Mouse (Mus musculus) macrophage (primary cell): ENCODE measurements around the gene Tmem243. TPM values are rescaled to one million over a fixed set of nuclear protein-coding genes. Genes with fewer than 3 reads are reported as not detected.

Source experiments
- H3K27ac ChIP-seq: fragments of 350-480 bp; formaldehyde crosslinking; 2 replicates; pipeline ENCODE4 v1.9.0; 2021
- H3K36me3 ChIP-seq: fragments of 350-480 bp; formaldehyde crosslinking; 2 replicates; pipeline ENCODE4 v1.9.0; 2021; ENCODE audit errors: inconsistent target
- H3K4me3 ChIP-seq: fragments of 350-480 bp; formaldehyde crosslinking; 2 replicates; pipeline ENCODE4 v1.9.0; 2021; ENCODE audit errors: inconsistent target
- H3K79me2 ChIP-seq: fragments of 350-480 bp; formaldehyde crosslinking; 2 replicates; pipeline ENCODE4 v1.9.0; 2021; ENCODE audit errors: inconsistent target
- WGBS: methylation state at CpG from one replicate; pipeline ENCODE4 v1.1.7; 2026; ENCODE audit warnings: inconsistent platforms; ENCODE audit not compliant: missing documents; 5-methylcytosine and 5-hydroxymethylcytosine counted together
- polyA plus RNA-seq: library from polyadenylated mRNA; stranded (reverse); fragments of 250-400 nt; gene quantifications from 3 replicates; pipeline ENCODE4 v1.2.4, GENCODE M21; 2018; ENCODE audit warnings: inconsistent platforms

Gene Tmem243
- polyA plus RNA-seq, 1 experiment from 2014 or later: 44.4 TPM

DNA sequence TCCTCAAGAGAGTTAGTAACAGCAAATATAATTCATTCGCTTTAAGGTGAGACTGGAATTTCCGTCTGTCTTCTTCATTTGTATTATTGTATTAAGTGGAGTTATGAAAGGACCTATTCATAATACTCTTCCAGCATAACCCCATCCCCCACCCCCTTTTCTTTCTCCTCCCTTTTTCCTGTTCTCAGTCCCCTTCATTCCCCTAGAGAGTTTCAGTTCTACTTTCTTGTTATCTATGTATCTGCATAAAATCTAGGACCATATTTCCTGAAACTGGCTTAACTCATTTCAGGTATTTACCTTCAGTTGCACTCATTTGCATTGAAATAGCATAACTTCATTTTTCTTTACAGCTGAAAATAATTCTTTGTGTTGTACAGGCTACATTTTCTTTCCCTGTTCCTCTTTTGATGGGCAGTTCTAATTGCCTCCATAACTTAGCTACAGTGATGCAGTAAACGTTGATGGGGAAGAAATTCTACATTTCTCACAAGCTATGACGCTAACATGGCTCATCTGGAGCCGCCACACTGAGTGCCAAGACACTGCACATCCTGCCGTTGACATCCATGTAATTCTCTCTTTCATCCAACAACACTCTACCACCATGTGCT, 9.9 kb upstream of the Tmem243 start:
- H3K79me2 ChIP-seq: no peaks in the 10 kb centered on the region
- WGBS: 81% methylated on average over 6 of the region's 6 CpGs
- no peak overlapping the region for H3K27ac ChIP-seq
- no peaks in the 10 kb centered on the region for H3K36me3 ChIP-seq
- H3K4me3 ChIP-seq: no peak overlapping the region

DNA sequence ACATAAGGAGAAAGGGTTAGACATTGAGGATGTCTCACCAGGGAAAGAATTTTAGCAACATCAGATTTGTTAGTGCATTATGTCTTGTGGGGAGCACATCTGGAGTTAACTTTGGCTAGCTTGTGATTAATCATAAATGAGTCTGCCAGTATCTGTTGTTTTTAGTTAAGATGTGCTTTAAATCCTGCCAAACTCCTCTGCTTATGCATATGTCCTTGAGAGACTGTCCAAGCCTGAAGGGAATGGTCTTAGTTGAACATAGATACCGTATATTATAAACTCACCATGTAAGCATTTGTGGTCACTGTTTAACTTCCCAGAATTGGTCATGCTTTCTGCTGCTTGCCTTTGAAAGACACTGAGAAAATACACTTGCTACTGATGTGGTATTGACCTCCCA, 7.8 kb upstream of the Tmem243 start:
- no peaks in the 10 kb centered on the region for H3K79me2 ChIP-seq
- no peak overlapping the region for H3K4me3 ChIP-seq
- 50% methylated on average over 1 of the region's 1 CpGs for WGBS
- no peak overlapping the region for H3K27ac ChIP-seq
- H3K36me3 ChIP-seq: no peaks in the 10 kb centered on the region

DNA sequence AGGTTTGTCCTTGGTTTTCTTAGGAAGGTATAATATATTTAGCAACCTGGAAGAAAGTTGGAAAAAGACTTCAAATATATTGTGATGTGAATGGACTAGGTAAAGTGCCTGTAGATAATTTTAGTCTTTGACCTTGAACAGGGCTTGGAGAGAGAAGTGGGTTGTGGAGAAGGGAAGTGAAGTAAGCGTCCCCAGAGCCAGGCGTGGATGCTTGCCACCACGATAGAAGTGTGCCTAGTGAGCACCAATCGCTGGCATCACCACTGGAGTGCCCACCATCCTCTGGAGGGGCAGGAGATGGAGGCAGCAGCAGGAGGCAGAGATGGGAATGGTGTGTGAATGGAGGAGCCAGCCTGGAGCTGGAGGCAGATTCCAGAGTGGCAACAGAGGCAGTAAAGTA, 7.0 kb upstream of the Tmem243 start:
- no peak overlapping the region for H3K4me3 ChIP-seq

DNA sequence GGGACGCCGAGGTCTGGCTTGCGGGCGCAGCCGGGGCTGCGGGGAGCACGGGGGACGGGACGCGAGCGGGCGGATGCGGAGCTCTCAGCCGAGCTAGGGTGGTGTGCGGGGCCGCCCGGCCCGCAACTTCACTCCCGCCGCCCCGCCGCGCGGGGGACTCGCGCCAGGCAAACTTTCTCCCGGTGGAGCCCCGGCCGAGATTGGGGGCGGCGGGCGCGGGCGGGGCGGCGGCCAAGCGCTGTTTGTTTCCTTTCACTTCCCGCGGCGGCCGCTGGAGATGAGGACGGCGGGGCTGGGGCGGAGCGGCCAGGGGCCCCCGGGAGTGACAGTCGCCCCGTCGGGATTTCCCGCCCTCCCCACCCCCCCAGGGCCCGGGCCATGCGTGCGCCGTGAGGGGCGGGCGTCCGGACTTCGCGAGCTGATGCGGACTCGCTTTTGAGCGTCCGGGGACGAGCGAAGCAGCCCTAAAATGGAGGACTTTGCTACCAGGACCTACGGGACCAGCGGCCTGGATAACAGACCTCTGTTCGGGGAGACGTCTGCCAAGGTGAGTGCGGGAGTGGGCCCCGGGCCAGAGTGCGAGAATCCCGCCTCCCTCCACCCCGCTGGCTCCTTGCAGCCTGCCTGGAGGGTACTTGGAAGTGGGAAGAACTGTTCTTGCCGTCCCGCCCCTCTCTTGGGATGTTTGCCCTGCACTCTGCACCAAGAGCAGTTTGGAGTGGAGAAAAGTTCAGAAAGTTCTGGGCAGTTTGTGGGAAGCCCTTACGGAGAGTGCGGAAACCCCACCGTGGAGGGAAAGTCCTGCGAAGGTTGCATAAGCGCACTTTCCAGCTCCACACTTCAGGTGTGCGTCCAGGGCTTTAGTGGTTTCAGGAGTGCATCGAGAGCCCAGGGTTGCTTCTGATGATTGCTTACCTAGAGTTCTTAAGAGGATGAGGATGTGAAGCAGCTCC, 657 bp downstream of the Tmem243 start:
- WGBS: 1% methylated on average over 70 of the region's 83 CpGs
- Histone ChIP-seq H3K79me2 (peaks cover 45% of the 10 kb centered on the region), H3K36me3 (no peaks in the 10 kb centered on the region), H3K27ac (no peak overlapping the region), H3K4me3 (peak overlapping the region; percentile 74)

More for the DNA sequence above, 7.0 kb upstream of the Tmem243 start:
- Histone ChIP-seq H3K79me2 (no peaks in the 10 kb centered on the region), H3K27ac (no peak overlapping the region), H3K36me3 (no peaks in the 10 kb centered on the region)
- WGBS: 16% methylated on average over 4 of the region's 4 CpGs

DNA sequence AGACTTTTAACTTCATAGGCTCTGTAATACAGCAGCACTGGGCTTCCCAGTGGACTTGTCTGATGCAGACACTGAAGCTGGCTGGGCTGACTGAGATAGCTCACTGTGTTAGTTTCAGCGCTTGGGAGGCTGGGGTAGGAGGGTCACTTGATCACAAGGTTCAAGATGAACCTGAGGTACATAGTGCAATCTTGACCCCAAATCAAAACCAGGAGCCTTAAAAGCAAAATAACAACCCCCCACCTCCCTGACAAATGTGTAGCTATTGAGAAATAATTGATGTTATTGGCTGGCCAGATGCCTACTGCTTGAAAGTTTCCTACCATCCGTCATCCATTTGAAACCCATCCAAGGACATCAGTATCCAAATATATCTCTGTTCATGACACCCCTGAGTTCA, 2.2 kb downstream of the Tmem243 start:
- 95% methylated on average over 2 of the region's 2 CpGs for WGBS
- H3K79me2 ChIP-seq: peaks cover 60% of the 10 kb centered on the region
- H3K4me3 ChIP-seq: no peak overlapping the region
- no peak overlapping the region for H3K27ac ChIP-seq
- H3K36me3 ChIP-seq: no peaks in the 10 kb centered on the region

DNA sequence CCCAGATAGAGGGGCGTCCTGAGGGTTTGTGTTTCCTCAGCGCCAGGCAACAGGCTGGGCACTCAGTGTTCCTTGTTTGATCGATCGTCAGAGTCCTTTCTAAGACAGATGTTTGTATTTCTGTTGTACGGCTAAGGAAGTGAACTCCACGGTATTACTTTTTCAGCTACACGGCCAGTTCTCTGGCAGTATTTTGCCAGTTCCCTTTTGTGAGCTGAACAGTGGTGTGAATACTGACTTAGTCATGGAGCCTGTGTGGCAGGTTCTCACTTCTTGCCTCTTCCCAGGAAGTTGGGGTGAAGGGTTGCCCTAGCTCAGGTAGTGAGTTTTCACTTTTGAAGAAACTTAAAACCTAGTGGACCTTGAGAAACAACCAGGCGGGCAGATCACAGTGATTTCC, 3.5 kb downstream of the Tmem243 start:
- Histone ChIP-seq H3K79me2 (peaks cover 73% of the 10 kb centered on the region), H3K36me3 (no peaks in the 10 kb centered on the region), H3K4me3 (no peak overlapping the region), H3K27ac (peak overlapping the region; percentile 40)
- WGBS: 34% methylated on average over 8 of the region's 8 CpGs

DNA sequence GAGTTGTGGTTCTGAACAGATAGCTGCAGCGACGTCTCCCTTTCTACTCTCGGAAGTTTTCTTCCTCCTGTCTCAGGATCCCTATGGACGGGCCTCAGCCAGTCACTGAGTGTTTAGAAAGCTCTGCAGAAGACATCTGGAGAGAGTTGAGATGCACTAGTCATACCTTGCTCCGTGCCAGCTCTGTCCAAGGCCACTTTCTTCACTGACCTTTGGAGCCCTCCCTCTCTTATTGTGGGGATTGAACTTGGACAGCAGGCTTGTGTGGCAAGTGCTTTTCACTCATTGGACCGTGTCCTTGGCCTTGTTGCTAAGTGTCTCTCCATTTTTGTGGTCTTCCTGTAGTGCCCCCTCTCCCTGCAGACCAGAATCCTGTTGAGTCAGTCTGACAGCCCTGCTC, 6.3 kb downstream of the Tmem243 start:
- Histone ChIP-seq H3K36me3 (no peaks in the 10 kb centered on the region), H3K4me3 (no peak overlapping the region), H3K79me2 (peaks cover 92% of the 10 kb centered on the region), H3K27ac (no peak overlapping the region)
- WGBS: 62% methylated on average over 6 of the region's 6 CpGs

DNA sequence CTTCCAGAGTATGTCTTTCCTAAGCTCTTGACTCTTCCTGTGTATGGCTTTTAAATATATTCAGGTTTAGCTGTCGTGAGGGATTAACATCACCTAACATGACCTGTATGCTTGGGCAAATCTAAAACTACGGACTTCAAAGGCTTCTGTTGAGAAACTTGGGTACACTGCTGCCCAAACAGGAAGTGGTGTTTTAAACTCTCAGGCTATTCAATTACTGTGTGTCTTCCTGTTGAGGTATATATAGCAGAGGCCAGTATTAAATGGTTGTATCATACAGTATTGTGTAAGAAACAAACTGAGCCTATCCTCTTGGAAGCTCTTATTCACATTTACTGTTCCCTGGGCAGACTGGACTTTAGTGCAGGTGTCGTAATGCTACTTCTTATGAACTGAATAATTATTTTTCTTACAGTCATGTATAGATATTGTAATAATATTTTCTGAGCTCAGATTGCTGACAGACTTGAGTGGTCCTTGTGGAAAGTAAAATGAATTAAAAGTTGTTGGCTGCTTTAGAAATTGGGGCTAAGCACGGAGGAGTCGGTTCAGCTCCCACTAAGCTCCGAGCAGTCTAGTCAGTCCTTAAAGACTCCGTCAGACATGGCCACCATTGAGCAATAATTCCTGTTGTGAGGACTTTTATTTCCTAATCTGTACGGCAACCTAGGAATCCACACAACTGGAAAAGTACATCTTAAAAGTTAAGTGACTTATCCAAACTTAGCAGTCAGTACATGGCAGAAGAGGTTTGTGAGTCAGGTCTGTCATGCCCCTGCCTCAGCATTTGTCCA, 7.0 kb downstream of the Tmem243 start:
- Histone ChIP-seq H3K4me3 (no peak overlapping the region), H3K36me3 (no peaks in the 10 kb centered on the region), H3K27ac (0 out of 2 replicates have a peak overlapping the region, but pooled peaks have one; percentile 8), H3K79me2 (peaks cover 91% of the 10 kb centered on the region)
- 23% methylated on average over 8 of the region's 8 CpGs for WGBS

DNA sequence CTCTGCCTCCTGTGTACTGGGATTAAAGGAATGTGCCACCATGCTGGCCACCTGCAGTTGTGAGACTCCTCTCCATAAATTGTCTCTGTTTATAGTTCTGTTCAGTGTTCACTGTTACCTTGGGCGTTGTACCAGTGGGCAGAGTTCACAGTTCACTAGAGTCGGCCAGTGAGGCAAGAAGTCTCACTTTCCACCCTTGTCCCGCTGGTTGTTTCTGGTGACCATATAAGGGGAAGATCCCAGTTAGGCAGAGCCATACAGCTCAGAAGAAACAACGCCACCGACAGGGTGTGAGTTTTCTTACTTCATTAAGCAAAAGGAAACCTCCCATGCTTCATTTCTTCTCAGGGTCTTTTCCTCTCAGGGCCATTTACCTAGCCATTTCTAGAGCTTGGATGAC, 8.0 kb downstream of the Tmem243 start:
- Histone ChIP-seq H3K27ac (no peak overlapping the region), H3K36me3 (no peaks in the 10 kb centered on the region)
- 78% methylated on average over 5 of the region's 5 CpGs for WGBS

DNA sequence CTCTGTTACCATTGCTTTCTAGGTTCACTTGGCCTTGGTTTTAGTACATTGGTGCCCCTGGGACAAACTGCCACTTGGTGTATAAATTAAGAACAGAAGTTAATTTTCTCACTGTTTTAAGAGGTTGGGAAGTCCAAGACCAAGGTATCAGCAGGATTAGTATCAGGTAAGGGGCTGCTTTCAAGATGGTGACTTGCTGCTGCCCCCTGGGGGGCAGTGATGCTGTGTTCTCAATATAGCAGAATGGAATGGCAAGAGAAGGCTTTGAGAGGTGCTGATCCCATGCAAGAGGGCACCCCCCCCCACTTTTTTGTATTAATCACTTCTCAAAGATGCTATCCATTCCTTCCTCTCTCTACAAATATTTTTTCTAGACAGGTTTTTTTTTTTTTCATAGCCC, 9.1 kb downstream of the Tmem243 start:
- Histone ChIP-seq H3K36me3 (0 out of 2 replicates have a peak, but pooled peaks cover 5% of the 10 kb centered on the region), H3K79me2 (peaks cover 94% of the 10 kb centered on the region), H3K27ac (no peak overlapping the region), H3K4me3 (no peak overlapping the region)

More for the DNA sequence above, 8.0 kb downstream of the Tmem243 start:
- Histone ChIP-seq H3K79me2 (peaks cover 91% of the 10 kb centered on the region), H3K4me3 (no peak overlapping the region)

DNA sequence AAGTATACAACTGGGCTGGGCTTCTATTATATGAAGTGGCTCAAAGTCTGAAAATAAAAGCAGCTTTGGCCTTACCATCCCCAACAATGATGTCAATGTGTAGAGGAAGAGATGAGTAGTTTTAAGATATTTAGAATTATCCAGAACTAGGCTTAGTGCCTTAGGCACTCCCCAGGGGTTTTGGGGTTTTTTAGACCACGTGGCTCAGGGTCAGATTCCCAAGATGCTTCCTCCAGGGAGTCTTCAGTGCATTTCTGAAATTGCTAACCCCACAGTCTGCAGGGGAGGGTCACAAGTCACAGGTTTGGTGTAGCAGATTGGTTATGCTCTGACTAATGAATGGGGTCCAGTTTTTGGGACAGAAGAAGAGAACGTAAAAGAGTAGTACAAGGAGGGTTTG, 10.8 kb downstream of the Tmem243 start:
- Histone ChIP-seq H3K79me2 (peaks cover 94% of the 10 kb centered on the region), H3K27ac (no peak overlapping the region), H3K36me3 (peaks cover 12% of the 10 kb centered on the region), H3K4me3 (no peak overlapping the region)
- WGBS: 71% methylated on average over 2 of the region's 2 CpGs

DNA sequence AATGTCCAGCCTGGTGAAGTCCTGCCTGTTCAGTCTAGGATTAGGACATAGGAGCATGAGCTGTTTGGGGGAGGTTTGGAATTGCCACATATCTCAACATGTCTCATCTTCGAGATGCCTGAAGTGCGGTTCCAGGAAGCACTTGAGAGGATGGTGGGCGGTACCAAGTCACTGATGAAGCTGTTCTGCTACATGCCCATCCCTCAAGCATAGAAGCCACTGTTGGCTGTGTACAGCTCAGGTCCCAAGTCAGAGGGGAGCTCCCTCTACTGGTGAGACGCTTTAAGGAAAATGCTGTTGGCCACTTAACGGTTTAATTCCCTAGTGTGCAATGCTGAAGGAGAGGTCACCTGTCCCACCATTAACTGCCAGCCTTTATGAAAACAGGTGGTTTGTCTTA, 11.3 kb downstream of the Tmem243 start:
- Histone ChIP-seq H3K27ac (no peak overlapping the region), H3K36me3 (peaks cover 17% of the 10 kb centered on the region), H3K4me3 (no peak overlapping the region), H3K79me2 (peaks cover 92% of the 10 kb centered on the region)
- 11% methylated on average over 5 of the region's 5 CpGs for WGBS

DNA sequence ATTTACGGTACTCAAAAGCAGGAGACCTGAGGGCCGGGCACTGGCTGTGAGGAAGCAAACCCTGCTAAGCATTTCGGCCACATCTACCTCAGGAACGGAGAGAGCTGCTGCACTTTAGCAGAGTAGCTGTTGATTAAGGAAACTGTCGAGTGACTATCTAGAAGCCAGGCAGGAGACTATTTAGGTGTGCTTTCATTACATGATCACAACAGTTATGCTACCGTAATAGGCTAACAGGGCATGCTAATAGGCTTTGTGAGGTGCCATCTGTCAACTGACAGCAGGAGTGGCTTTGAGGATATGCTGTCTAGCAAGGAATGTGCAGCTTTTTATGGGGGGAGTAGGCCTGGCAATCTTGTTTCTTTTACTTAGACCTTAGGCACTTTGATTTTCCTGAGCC, 13.7 kb downstream of the Tmem243 start:
- peaks cover 36% of the 10 kb centered on the region for H3K36me3 ChIP-seq
- no peak overlapping the region for H3K27ac ChIP-seq
- H3K4me3 ChIP-seq: no peak overlapping the region
- H3K79me2 ChIP-seq: peaks cover 75% of the 10 kb centered on the region
- 90% methylated on average over 6 of the region's 6 CpGs for WGBS

DNA sequence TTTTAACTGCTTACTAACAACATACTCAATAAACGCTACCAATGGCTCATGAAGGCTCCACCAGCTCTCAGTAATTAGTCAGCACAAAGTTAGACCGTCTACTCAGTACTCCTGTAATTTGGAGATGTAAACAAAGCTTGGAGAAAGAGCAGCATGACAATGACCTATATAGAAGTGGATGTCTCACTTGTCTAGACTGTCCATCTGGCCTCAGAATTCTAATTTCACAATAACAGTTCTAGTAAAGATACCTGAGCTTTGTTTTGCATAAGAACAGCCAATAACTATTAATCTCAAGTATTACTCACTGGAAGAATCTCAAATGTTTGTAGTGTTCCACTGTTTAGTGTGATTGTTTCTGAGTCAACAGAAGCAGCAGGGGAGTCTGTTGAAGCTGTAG, 23.7 kb downstream of the Tmem243 start:
- H3K27ac ChIP-seq: no peak overlapping the region
- no peaks in the 10 kb centered on the region for H3K79me2 ChIP-seq
- H3K36me3 ChIP-seq: peaks cover 88% of the 10 kb centered on the region
- no peak overlapping the region for H3K4me3 ChIP-seq
- WGBS: 91% methylated on average over 2 of the region's 2 CpGs

DNA sequence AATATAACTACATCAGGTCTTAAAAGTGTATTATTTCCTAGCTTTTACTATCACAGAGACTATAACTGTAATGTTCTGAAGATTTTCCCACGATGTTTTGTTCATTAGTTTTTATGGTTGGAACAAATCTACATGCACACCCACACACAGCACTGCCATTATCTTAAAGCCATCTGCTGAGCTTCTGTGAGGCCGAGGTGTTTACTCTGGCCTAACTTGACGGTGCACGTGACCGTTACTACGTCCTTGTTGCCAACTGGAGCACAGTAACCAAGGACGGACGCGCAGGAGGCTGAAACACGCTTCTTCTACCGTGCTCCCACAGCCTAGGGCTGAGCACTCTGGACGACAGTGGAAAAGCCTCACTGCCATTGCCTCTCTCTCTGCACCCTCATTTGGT, 28.1 kb downstream of the Tmem243 start:
- H3K36me3 ChIP-seq: peaks cover 65% of the 10 kb centered on the region
- no peaks in the 10 kb centered on the region for H3K79me2 ChIP-seq
- H3K4me3 ChIP-seq: no peak overlapping the region
- WGBS: 91% methylated on average over 11 of the region's 12 CpGs
- no peak overlapping the region for H3K27ac ChIP-seq
